In genomic region chr12:32856707-32857511, GRCm38 (mm10) we compare ENCODE assay signal across 11 mouse cellular contexts. TPM values are rescaled to one million over a fixed set of nuclear protein-coding genes. Genes with fewer than 3 reads are reported as not detected.
DNase-seq lines count a peak whose midpoint lies in the region; ATAC-seq lines count a peak whose summit lies in the region.
"Had no signal": no experiment of that assay in that cellular context is flagged by ENCODE, and none has a peak within 500 bp of the region (broad histone marks: within the 10 kb centered on the region; RNA-seq: fewer than 3 reads in every experiment).

No protein-coding gene starts in this region.

- ATAC-seq in midbrain, embryonic 15.5 days (replicated peaks), result no peak
- ATAC-seq: hindbrain, embryonic 16.5 days; liver, postnatal 0 days had no signal

- H3K36me3 ChIP-seq in megakaryocyte, embryonic 14.5 days (replicated peaks; ENCODE audit: low read length), result peaks cover 16% of the 10 kb centered on the region
- 0 out of 2 replicates have a peak, but pooled peaks cover 4% of the 10 kb centered on the region for H3K36me3 ChIP-seq in midbrain, embryonic 15.5 days (replicated peaks)

- intact Hi-C loops in heart, postnatal 14 days (cut with DNase I), result loop anchor here (5.0 kb wide), 1 partner anchor 35 kb away; no protein-coding TSS in a partner anchor

- H3K27ac ChIP-seq in midbrain, embryonic 15.5 days, result no peak overlapping the region
- H3K27ac ChIP-seq: embryonic facial prominence, embryonic 12.5 days had no signal

- peak; percentile 19 to 60 for DNase-seq in adrenal gland, adult (ENCODE audit: inconsistent age in 2 of 2, low spot score in 1 of 2)
- DNase-seq in adrenal gland, postnatal 4 days (ENCODE audit: low spot score in 2 of 2), result no peak
- DNase-seq in lung, postnatal 10 days, result peak; percentile 10
- no peak for DNase-seq in lung, postnatal 14 days
- peak; percentile 34 to 47 for DNase-seq in heart, postnatal 14 days
- no peak for DNase-seq in right cerebral cortex, postnatal 10 days (ENCODE audit: low spot score in 2 of 2)
- DNase-seq: liver, postnatal 0 days had no signal

- no peak overlapping the region for H3K9ac ChIP-seq in midbrain, embryonic 15.5 days
- H3K9ac ChIP-seq: embryonic facial prominence, embryonic 12.5 days; liver, postnatal 0 days had no signal

- WGBS in midbrain, embryonic 15.5 days, result 92% methylated on average over 14 of the region's 14 CpGs

- peaks cover 3% of the 10 kb centered on the region for H3K27me3 ChIP-seq in megakaryocyte, embryonic 14.5 days (replicated peaks)
- H3K27me3 ChIP-seq in midbrain, embryonic 15.5 days (replicated peaks), result no peaks in the 10 kb centered on the region
- H3K27me3 ChIP-seq: embryonic facial prominence, embryonic 12.5 days had no signal

- no peak overlapping the region for H3K4me2 ChIP-seq in midbrain, embryonic 15.5 days
- H3K4me2 ChIP-seq: embryonic facial prominence, embryonic 12.5 days had no signal

- H3K4me3 ChIP-seq in megakaryocyte, embryonic 14.5 days (replicated peaks), result peak overlapping the region; percentile 44
- H3K4me3 ChIP-seq in midbrain, embryonic 15.5 days, result no peak overlapping the region
- H3K4me3 ChIP-seq: embryonic facial prominence, embryonic 12.5 days had no signal

- H3K4me1 ChIP-seq in megakaryocyte, embryonic 14.5 days, result peaks cover 14% of the 10 kb centered on the region
- no peaks in the 10 kb centered on the region for H3K4me1 ChIP-seq in midbrain, embryonic 15.5 days

- H3K9me3 ChIP-seq in megakaryocyte, embryonic 14.5 days, result no peaks in the 10 kb centered on the region
- H3K9me3 ChIP-seq in midbrain, embryonic 15.5 days, result no peaks in the 10 kb centered on the region
- H3K9me3 ChIP-seq: embryonic facial prominence, embryonic 12.5 days had no signal

RNA-seq across cellular contexts. Expression of gene Nampt, which starts 37.6 kb away (rescaled TPM):
- 10 to 100 TPM; 40.1 to 41.0 TPM for total RNA-seq in adrenal gland, postnatal 4 days (2021)
- 10 to 100 TPM; 54.7 to 62.7 TPM for total RNA-seq in heart, postnatal 14 days (2021)
- polyA plus RNA-seq in megakaryocyte, embryonic 14.5 days (2012; ENCODE audit: insufficient read depth, low replicate concordance), result 10.6 and 15.6 TPM in 2 replicates
- polyA plus RNA-seq in midbrain, embryonic 15.5 days (2015; fragmentation: Nextera tagmentation; extraction: Ambion mirVana), result 30.4 and 33.2 TPM in 2 replicates

Comparison
In these comparisons a context has a peak if more than half of its experiments do, and no peak if none do; other contexts are left out.
1. DNase-seq: peak in adrenal gland, adult (2 of 2), lung, postnatal 10 days (single experiment) and heart, postnatal 14 days (2 of 2); none in adrenal gland, postnatal 4 days (0 of 2), lung, postnatal 14 days (single experiment) and right cerebral cortex, postnatal 10 days (0 of 2).